Mouse (Mus musculus) neural tube, embryonic 11.5 days (tissue): ENCODE measurements at regions not wholly inside any gene's neighbourhood (a gene's known extent, or its start where the extent isn't known, plus 50 kb on each side); places are given as distances from the start of the nearest gene placed in this dataset.

ENCODE experiments used
- ATAC-seq: fragments of 200-750 bp; cut with Nextera tagmentation; 2 replicates; pipeline ENCODE4 v1.8.0; 2017; ENCODE audit warnings: moderate number of reproducible peaks, mild to moderate bottlenecking, moderate TSS enrichment, moderate library complexity; ENCODE audit not compliant: insufficient read depth, low FRiP score, low TSS enrichment
- DNase-seq: peaks from one replicate; pipeline ENCODE4 v3.0.0-alpha.2; 2015; ENCODE audit warnings: low spot score
- H3K27ac ChIP-seq: fragments of 300-500 bp; sonication (generic); 2 replicates; pipeline ENCODE4 v1.5.1; 2014; ENCODE audit warnings: low read depth, mild to moderate bottlenecking, low read length
- H3K27me3 ChIP-seq: fragments of 300-500 bp; sonication (generic); 2 replicates; pipeline ENCODE4 v1.6.1; 2014; ENCODE audit warnings: mild to moderate bottlenecking, low read length, mixed read lengths; ENCODE audit not compliant: control insufficient read depth, insufficient read depth
- H3K36me3 ChIP-seq: fragments of 300-500 bp; sonication (generic); 2 replicates; pipeline ENCODE4 v1.6.1; 2014; ENCODE audit warnings: mild to moderate bottlenecking, low read length, moderate library complexity, mixed read lengths; ENCODE audit not compliant: control insufficient read depth, insufficient read depth
- H3K4me1 ChIP-seq: fragments of 300-500 bp; sonication (generic); 2 replicates; pipeline ENCODE4 v1.6.1; 2014; ENCODE audit warnings: low read length, mixed read lengths; ENCODE audit not compliant: control insufficient read depth, insufficient read depth
- H3K4me2 ChIP-seq: fragments of 300-500 bp; sonication (generic); 2 replicates; pipeline ENCODE4 v1.6.1; 2014; ENCODE audit warnings: low read depth, mild to moderate bottlenecking, moderate library complexity
- H3K4me3 ChIP-seq: fragments of 300-500 bp; sonication (generic); 2 replicates; pipeline ENCODE4 v1.5.1; 2014; ENCODE audit warnings: low read depth, low read length
- H3K9ac ChIP-seq: fragments of 300-500 bp; sonication (generic); 2 replicates; pipeline ENCODE4 v1.6.1; 2014; ENCODE audit warnings: mild to moderate bottlenecking, low read length
- H3K9me3 ChIP-seq: fragments of 300-500 bp; sonication (generic); 2 replicates; pipeline ENCODE4 v1.6.1; 2016; ENCODE audit warnings: low read length; ENCODE audit not compliant: control insufficient read depth
- WGBS: fragments of 180-500 bp; shearing (Covaris S2); extraction: QIAGEN DNeasy Blood & Tissue Kit; methylation state at CpG from one replicate; pipeline ENCODE4 v1.1.7; 2014; 5-methylcytosine and 5-hydroxymethylcytosine counted together

DNA sequence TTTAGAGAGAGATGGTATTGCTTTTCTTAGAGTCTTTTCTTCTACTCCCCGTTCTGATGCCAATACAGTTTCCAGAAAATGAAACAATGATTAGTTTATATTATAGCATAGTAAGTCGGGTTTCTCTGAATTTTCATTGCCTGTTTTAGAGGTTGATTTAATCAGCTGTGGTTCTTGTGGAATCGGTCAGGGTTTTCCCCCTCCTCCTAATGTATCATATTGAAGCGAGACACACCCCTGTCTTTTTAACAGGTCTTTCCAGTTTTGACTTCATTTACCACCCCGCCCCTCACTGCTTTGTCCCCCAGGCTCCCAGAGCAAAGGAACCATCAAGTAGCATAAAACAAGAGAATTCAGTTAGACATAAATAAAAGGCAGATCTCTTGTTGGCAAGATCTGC is 315.1 kb upstream of the Adgrl2 start:
- no peaks in the 10 kb centered on the region for H3K27me3 ChIP-seq
- no peak for ATAC-seq
- DNase-seq = no peak
- H3K4me3 ChIP-seq = no peak overlapping the region
- 64% methylated on average over 5 of the region's 5 CpGs for WGBS
- H3K9me3 ChIP-seq = no peaks in the 10 kb centered on the region
- H3K4me2 ChIP-seq = no peak overlapping the region
- H3K9ac ChIP-seq = no peak overlapping the region
- H3K36me3 ChIP-seq = no peaks in the 10 kb centered on the region
- no peak overlapping the region for H3K27ac ChIP-seq
- no peaks in the 10 kb centered on the region; the same call in 1 of the 2 replicates for H3K4me1 ChIP-seq

DNA sequence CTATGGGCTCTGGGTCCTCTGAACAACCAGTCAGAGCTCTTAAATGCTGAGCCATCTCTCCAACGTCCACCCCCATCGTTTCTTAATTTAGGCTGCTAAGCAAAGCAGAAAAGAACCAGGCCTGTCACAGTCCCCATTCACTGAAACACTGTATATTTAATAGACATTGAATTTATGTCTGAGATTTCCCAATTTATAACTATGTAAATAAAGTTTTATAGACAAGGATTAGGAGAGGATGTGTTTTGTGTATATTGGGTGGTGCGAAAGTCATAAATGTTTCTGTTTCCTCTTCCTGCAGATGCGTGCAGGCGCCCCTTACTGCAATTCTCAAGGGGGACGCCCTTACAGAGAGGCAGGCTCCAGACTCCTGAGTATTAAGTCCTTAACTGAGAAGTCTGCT is 314.7 kb upstream of the Adgrl2 start:
- no peaks in the 10 kb centered on the region for H3K9me3 ChIP-seq
- no peak overlapping the region for H3K27ac ChIP-seq
- no peaks in the 10 kb centered on the region for H3K27me3 ChIP-seq
- H3K4me2 ChIP-seq = no peak overlapping the region
- no peak for ATAC-seq
- DNase-seq = no peak
- no peaks in the 10 kb centered on the region; the same call in 1 of the 2 replicates for H3K4me1 ChIP-seq
- H3K4me3 ChIP-seq = no peak overlapping the region
- H3K9ac ChIP-seq = no peak overlapping the region
- WGBS = 61% methylated on average over 6 of the region's 6 CpGs
- no peaks in the 10 kb centered on the region for H3K36me3 ChIP-seq

DNA sequence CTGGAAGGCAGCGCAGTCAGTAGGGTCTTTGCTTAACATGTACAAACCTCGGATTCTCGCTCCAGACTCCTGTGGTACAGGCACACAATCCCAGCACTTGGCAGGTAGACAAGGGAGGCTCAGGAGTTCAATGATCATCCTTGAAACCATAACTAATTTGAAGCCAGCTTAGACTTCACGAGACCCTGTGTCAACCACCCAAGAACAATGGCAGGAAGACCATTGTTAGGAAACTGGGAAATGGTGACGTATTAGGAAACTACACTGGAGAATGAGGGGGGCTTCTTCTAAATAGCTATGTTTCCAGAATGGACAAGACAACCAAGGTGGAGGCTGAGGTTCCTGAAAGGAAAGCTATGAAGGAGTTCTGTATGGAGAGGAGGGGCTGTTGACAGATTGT is 313.1 kb upstream of the Adgrl2 start:
- H3K27ac ChIP-seq = no peak overlapping the region
- no peak overlapping the region for H3K4me3 ChIP-seq
- no peaks in the 10 kb centered on the region for H3K27me3 ChIP-seq
- ATAC-seq = no peak
- H3K4me1 ChIP-seq = no peaks in the 10 kb centered on the region; the same call in 1 of the 2 replicates
- H3K9me3 ChIP-seq = no peaks in the 10 kb centered on the region
- no peaks in the 10 kb centered on the region for H3K36me3 ChIP-seq
- DNase-seq = no peak
- H3K4me2 ChIP-seq = no peak overlapping the region
- H3K9ac ChIP-seq = no peak overlapping the region
- WGBS = 90% methylated on average over 5 of the region's 5 CpGs

GRCm38 (mm10) chr3:149300002-149300401 is 309.6 kb upstream of the Adgrl2 start:
- H3K27me3 ChIP-seq = no peaks in the 10 kb centered on the region
- WGBS = 37% methylated on average over 4 of the region's 4 CpGs
- H3K36me3 ChIP-seq = no peaks in the 10 kb centered on the region
- H3K4me2 ChIP-seq = no peak overlapping the region
- ATAC-seq (no peak), DNase-seq (no peak)
- no peaks in the 10 kb centered on the region for H3K9me3 ChIP-seq
- H3K4me1 ChIP-seq = no peaks in the 10 kb centered on the region; the same call in 1 of the 2 replicates
- H3K9ac ChIP-seq = no peak overlapping the region
- H3K4me3 ChIP-seq = no peak overlapping the region
- H3K27ac ChIP-seq = no peak overlapping the region

DNA sequence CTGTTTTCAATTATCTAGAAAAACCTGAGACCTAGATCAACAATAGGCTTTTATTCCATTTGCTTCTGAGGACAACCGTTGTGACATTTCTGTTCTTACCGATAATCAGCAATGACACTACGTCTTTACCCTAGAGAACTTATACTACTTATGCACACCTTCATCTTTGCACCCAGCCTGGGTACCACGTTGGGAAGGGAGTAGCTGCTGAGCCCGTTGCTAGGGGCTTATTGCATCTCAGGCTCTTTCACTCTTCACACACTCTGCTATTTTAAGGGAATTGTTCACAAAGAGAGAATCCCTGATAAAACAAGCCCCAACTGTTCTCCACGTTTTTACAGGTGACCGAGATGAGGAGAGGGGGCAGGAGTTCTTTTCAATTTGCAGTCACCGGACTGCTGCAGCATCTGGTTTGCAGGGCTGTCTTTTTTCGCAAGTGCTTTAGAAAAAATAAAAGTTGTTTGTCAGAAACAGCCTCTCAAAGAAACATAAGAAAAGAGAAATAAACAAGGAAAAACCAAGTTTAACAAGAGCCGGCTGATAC is 306.1 kb upstream of the Adgrl2 start:
- Histone ChIP-seq H3K9ac (no peak overlapping the region), H3K9me3 (no peaks in the 10 kb centered on the region), H3K4me2 (no peak overlapping the region), H3K4me3 (no peak overlapping the region), H3K4me1 (peaks cover 4% of the 10 kb centered on the region; the same call in 1 of the 2 replicates), H3K27ac (no peak overlapping the region), H3K27me3 (no peaks in the 10 kb centered on the region), H3K36me3 (no peaks in the 10 kb centered on the region)
- ATAC-seq (no peak), DNase-seq (no peak)
- WGBS = 63% methylated on average over 10 of the region's 10 CpGs

DNA sequence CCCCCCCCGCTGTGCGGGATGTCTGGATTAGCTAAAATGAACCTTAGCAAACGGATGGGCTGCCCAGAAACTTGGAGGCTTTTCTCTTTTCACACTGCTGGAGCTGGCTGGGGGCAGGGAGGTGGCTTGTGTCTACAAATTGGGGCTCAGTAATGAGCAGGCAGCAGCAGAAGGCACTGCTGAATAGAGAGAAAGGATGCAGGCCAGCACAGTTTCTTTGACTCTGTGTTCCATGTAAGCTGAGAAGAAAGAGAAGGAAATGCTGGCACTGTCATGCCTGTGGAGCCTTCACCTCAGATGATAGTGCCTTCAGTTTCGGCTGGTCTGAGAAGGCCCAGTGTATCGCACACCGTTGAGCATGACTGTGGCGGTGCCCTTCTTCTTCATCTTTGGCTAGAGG is 305.6 kb upstream of the Adgrl2 start:
- no peaks in the 10 kb centered on the region for H3K9me3 ChIP-seq
- DNase-seq = peak; percentile 31
- no peak overlapping the region for H3K27ac ChIP-seq
- H3K4me2 ChIP-seq = no peak overlapping the region
- no peak overlapping the region for H3K9ac ChIP-seq
- no peaks in the 10 kb centered on the region for H3K27me3 ChIP-seq
- ATAC-seq = peak; percentile 56; the same call in 1 of the 2 replicates
- WGBS = 55% methylated on average over 6 of the region's 7 CpGs
- H3K4me3 ChIP-seq = no peak overlapping the region
- H3K4me1 ChIP-seq = peaks cover 4% of the 10 kb centered on the region; the same call in 1 of the 2 replicates
- H3K36me3 ChIP-seq = no peaks in the 10 kb centered on the region

DNA sequence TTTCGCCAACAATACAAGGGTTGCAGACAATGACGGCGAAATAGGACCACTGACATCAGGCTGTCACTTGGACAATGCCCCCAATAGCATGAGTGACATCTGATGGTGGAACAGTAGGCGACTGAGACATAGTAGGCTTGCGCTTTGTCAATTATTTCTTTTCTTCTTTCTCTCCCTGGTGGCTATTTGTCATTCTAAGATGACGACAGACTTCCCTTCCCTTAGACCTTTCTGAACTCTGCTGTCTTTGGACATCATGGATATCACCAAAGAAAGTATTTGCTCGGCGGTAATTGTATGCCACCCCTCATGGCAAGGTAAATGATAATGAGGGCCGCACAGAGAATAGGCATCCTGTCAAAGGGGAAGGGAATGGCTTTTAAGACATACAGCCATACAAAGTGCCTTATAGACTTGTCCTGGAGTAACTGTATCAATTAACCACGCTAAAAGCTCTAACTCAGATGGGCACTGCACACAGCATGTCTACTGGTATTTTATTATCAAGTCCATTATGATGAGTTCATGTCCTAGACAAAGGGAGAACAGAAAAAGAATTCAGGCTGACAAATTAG is 305.0 kb upstream of the Adgrl2 start:
- Histone ChIP-seq H3K27ac (no peak overlapping the region), H3K9ac (no peak overlapping the region), H3K4me3 (no peak overlapping the region), H3K27me3 (no peaks in the 10 kb centered on the region), H3K9me3 (no peaks in the 10 kb centered on the region), H3K4me2 (no peak overlapping the region), H3K36me3 (no peaks in the 10 kb centered on the region), H3K4me1 (peaks cover 4% of the 10 kb centered on the region; the same call in 1 of the 2 replicates)
- 51% methylated on average over 10 of the region's 10 CpGs for WGBS
- ATAC-seq (peak; percentile 64; the same call in 1 of the 2 replicates), DNase-seq (no peak)

- Histone ChIP-seq H3K9me3 (no peaks in the 10 kb centered on the region), H3K4me2 (no peak overlapping the region), H3K4me3 (no peak overlapping the region), H3K27me3 (no peaks in the 10 kb centered on the region), H3K4me1 (peaks cover 4% of the 10 kb centered on the region; the same call in 1 of the 2 replicates), H3K9ac (no peak overlapping the region), H3K36me3 (no peaks in the 10 kb centered on the region), H3K27ac (no peak overlapping the region)
- ATAC-seq = no peak
- WGBS = 64% methylated on average over 4 of the region's 4 CpGs
- DNase-seq = no peak
These were observed 304.1 kb upstream of the Adgrl2 start for GRCm38 (mm10) chr3:149294445-149294844.

GRCm38 (mm10) chr3:149292459-149292858 is 302.1 kb upstream of the Adgrl2 start:
- WGBS = 76% methylated on average over 3 of the region's 3 CpGs
- Histone ChIP-seq H3K4me1 (peaks cover 4% of the 10 kb centered on the region; the same call in 1 of the 2 replicates), H3K27me3 (no peaks in the 10 kb centered on the region), H3K36me3 (no peaks in the 10 kb centered on the region), H3K9ac (no peak overlapping the region), H3K9me3 (no peaks in the 10 kb centered on the region), H3K4me2 (no peak overlapping the region), H3K27ac (no peak overlapping the region), H3K4me3 (no peak overlapping the region)
- DNase-seq (no peak), ATAC-seq (no peak)
